Mouse (Mus musculus): Measurements from ENCODE around the gene 4931428L18Rik. TPM values are rescaled to one million over a fixed set of nuclear protein-coding genes. Genes with fewer than 3 reads are reported as not detected.
A peak's percentile ranks its signal among the peaks of the same experiment; 100 is the strongest.
"Not testable (repeated sequence)": the region's sequence is repeated elsewhere in the genome, so short reads cannot be mapped to it uniquely, and the experiment has no call there.

4931428L18Rik gene
- polyA plus RNA-seq, 1 experiment = not detected

- DNase-seq (ENCODE audit: extremely low spot score in 1 of 2, low spot score in 1 of 2) = peak; percentile 59 to 67
Measured at GRCm38 (mm10) chr1:31064817-31065740, 157.4 kb downstream of the 4931428L18Rik start.

- no peak for DNase-seq (ENCODE audit: extremely low spot score in 1 of 2, low spot score in 1 of 2)
Measured at GRCm38 (mm10) chr1:31059806-31060205, 162.7 kb downstream of the 4931428L18Rik start.

GRCm38 (mm10) chr1:31058861-31059351 is 163.6 kb downstream of the 4931428L18Rik start:
- no peak for DNase-seq (ENCODE audit: extremely low spot score in 1 of 2, low spot score in 1 of 2)

GRCm38 (mm10) chr1:31058196-31058595 is 164.3 kb downstream of the 4931428L18Rik start:
- no peak for DNase-seq (ENCODE audit: extremely low spot score in 1 of 2, low spot score in 1 of 2)

GRCm38 (mm10) chr1:31051370-31051921 is 171.0 kb downstream of the 4931428L18Rik start:
- DNase-seq (ENCODE audit: extremely low spot score in 1 of 2, low spot score in 1 of 2) = no peak

GRCm38 (mm10) chr1:31049954-31050652 is 172.4 kb downstream of the 4931428L18Rik start:
- DNase-seq (ENCODE audit: extremely low spot score in 1 of 2, low spot score in 1 of 2) = no peak

- no peak for DNase-seq (ENCODE audit: extremely low spot score in 1 of 2, low spot score in 1 of 2)
Measured at GRCm38 (mm10) chr1:31043208-31043607, 179.3 kb downstream of the 4931428L18Rik start.

GRCm38 (mm10) chr1:31042793-31043192 is 179.7 kb downstream of the 4931428L18Rik start:
- no peak for DNase-seq (ENCODE audit: extremely low spot score in 1 of 2, low spot score in 1 of 2)

GRCm38 (mm10) chr1:31033851-31034534 is 188.5 kb downstream of the 4931428L18Rik start:
- no peak for DNase-seq (ENCODE audit: extremely low spot score in 1 of 2, low spot score in 1 of 2)

- no peak for DNase-seq (ENCODE audit: extremely low spot score in 1 of 2, low spot score in 1 of 2)
Measured at GRCm38 (mm10) chr1:31032351-31032750, 190.1 kb downstream of the 4931428L18Rik start.

- no peak for DNase-seq (ENCODE audit: extremely low spot score in 1 of 2, low spot score in 1 of 2)
Measured at GRCm38 (mm10) chr1:31023173-31023572, 199.3 kb downstream of the 4931428L18Rik start.

GRCm38 (mm10) chr1:31019283-31019682 is 203.2 kb downstream of the 4931428L18Rik start:
- DNase-seq (ENCODE audit: extremely low spot score in 1 of 2, low spot score in 1 of 2) = peak in 1 of 2 experiments; percentile 14

GRCm38 (mm10) chr1:31017377-31017776 is 205.1 kb downstream of the 4931428L18Rik start:
- DNase-seq (ENCODE audit: extremely low spot score in 1 of 2, low spot score in 1 of 2) = no peak

- no peak for DNase-seq (ENCODE audit: extremely low spot score in 1 of 2, low spot score in 1 of 2)
Measured at GRCm38 (mm10) chr1:31016068-31016467, 206.4 kb downstream of the 4931428L18Rik start.

- DNase-seq (ENCODE audit: extremely low spot score in 1 of 2, low spot score in 1 of 2) = no peak
Measured at GRCm38 (mm10) chr1:31015261-31015660, 207.2 kb downstream of the 4931428L18Rik start.

GRCm38 (mm10) chr1:30977868-30978267 is 244.6 kb downstream of the 4931428L18Rik start, which contains the start of gene AC153137.1:
TSS of gene AC153137.1 (minus strand) at chr1:30977968.
- DNase-seq (ENCODE audit: extremely low spot score in 1 of 2, low spot score in 1 of 2) = not testable (repeated sequence)

- not testable (repeated sequence) for DNase-seq (ENCODE audit: extremely low spot score in 1 of 2, low spot score in 1 of 2)
Measured at GRCm38 (mm10) chr1:30977239-30977638, 245.2 kb downstream of the 4931428L18Rik start.

GRCm38 (mm10) chr1:30951795-30952194 is 270.7 kb downstream of the 4931428L18Rik start:
- no peak for DNase-seq (ENCODE audit: extremely low spot score in 1 of 2, low spot score in 1 of 2)

- DNase-seq (ENCODE audit: extremely low spot score in 1 of 2, low spot score in 1 of 2) = no peak
Measured at GRCm38 (mm10) chr1:30950456-30950835, 272.0 kb downstream of the 4931428L18Rik start.

GRCm38 (mm10) chr1:30949710-30950455 is 272.6 kb downstream of the 4931428L18Rik start:
- DNase-seq (ENCODE audit: extremely low spot score in 1 of 2, low spot score in 1 of 2) = peak; percentile 89 to 97

Data from frontal cortex, adult 2 months (tissue).